Mouse (Mus musculus) small intestine, adult 2 months (tissue): ENCODE measurements around the gene Hecw2. TPM values are rescaled to one million over a fixed set of nuclear protein-coding genes. Genes with fewer than 3 reads are reported as not detected.

Source experiments
- H3K27ac ChIP-seq: fragments of 200-500 bp; 2 replicates; pipeline ENCODE4 v1.5.1; 2012; ENCODE audit warnings: low read depth, low read length, control low read depth, inconsistent platforms; ENCODE audit not compliant: insufficient read depth
- H3K27me3 ChIP-seq: fragments of 200-500 bp; 2 replicates; pipeline ENCODE4 v1.6.1; 2012; ENCODE audit warnings: mild to moderate bottlenecking, moderate library complexity, low read length, inconsistent platforms; ENCODE audit not compliant: control insufficient read depth, insufficient read depth
- H3K36me3 ChIP-seq: fragments of 200-500 bp; 2 replicates; pipeline ENCODE4 v1.6.1; 2012; ENCODE audit warnings: mild to moderate bottlenecking, low read length, control low read depth, inconsistent platforms; ENCODE audit not compliant: control insufficient read depth, insufficient read depth
- H3K4me1 ChIP-seq: fragments of 200-500 bp; 2 replicates; pipeline ENCODE4 v1.6.1; 2012; ENCODE audit warnings: low read length, inconsistent platforms, mixed read lengths; ENCODE audit not compliant: control insufficient read depth, insufficient read depth, insufficient read length
- H3K4me3 ChIP-seq: fragments of 200-500 bp; 2 replicates; pipeline ENCODE4 v1.5.1; 2012; ENCODE audit warnings: low read depth, mild to moderate bottlenecking, control low read depth, inconsistent platforms, low read length, moderate library complexity
- CTCF ChIP-seq: fragments of 200-500 bp; IDR thresholded peaks from 2 replicates; pipeline ENCODE4 v1.5.1; 2012; ENCODE audit warnings: low read depth, mild to moderate bottlenecking, control low read depth, inconsistent platforms, low read length, moderate library complexity, mixed read lengths; ENCODE audit not compliant: insufficient replicate concordance, insufficient read length; ENCODE audit errors: extremely low read depth
- POLR2A ChIP-seq: fragments of 200-500 bp; IDR thresholded peaks from 2 replicates; pipeline ENCODE4 v1.6.1; 2012; ENCODE audit warnings: low read depth, mild to moderate bottlenecking, control low read depth, inconsistent platforms, low read length, moderate library complexity
- WGBS: fragments of 180-500 bp; shearing (Covaris S2); methylation state at CpG from one replicate; pipeline ENCODE4 v1.1.7; 2018; 5-methylcytosine and 5-hydroxymethylcytosine counted together
- polyA plus RNA-seq: library from polyadenylated mRNA; depleted of rRNA; stranded (reverse); fragments of >200 nt; gene quantifications from 2 replicates; pipeline ENCODE4 v1.2.3, GENCODE M21; 2012

Hecw2 gene
- polyA plus RNA-seq, 1 experiment: 0.25 TPM

- no peak overlapping the region for H3K4me3 ChIP-seq
- TF ChIP-seq POLR2A: no peak
- no peak for TF ChIP-seq CTCF
- no peaks in the 10 kb centered on the region for H3K36me3 ChIP-seq
- H3K27ac ChIP-seq: no peak overlapping the region
- 69% methylated on average over 4 of the region's 4 CpGs for WGBS
- H3K4me1 ChIP-seq: no peaks in the 10 kb centered on the region
- no peaks in the 10 kb centered on the region for H3K27me3 ChIP-seq
Observed at GRCm38 (mm10) chr1:54133802-54134436, 61.0 kb downstream of the Hecw2 start.

- Histone ChIP-seq H3K4me1 (no peaks in the 10 kb centered on the region), H3K4me3 (no peak overlapping the region), H3K27ac (no peak overlapping the region), H3K27me3 (no peaks in the 10 kb centered on the region), H3K36me3 (no peaks in the 10 kb centered on the region)
- TF ChIP-seq CTCF (no peak), POLR2A (no peak)
- WGBS: 67% methylated on average over 5 of the region's 5 CpGs
Observed at GRCm38 (mm10) chr1:54128714-54129431, 66.1 kb downstream of the Hecw2 start.

GRCm38 (mm10) chr1:54126991-54127742, 67.8 kb downstream of the Hecw2 start:
- WGBS: 78% methylated on average over 10 of the region's 10 CpGs
- Histone ChIP-seq H3K36me3 (no peaks in the 10 kb centered on the region), H3K27me3 (no peaks in the 10 kb centered on the region), H3K27ac (no peak overlapping the region), H3K4me1 (no peaks in the 10 kb centered on the region), H3K4me3 (no peak overlapping the region)
- TF ChIP-seq POLR2A (no peak), CTCF (no peak)

- WGBS: 88% methylated on average over 2 of the region's 2 CpGs
- Histone ChIP-seq H3K27me3 (no peaks in the 10 kb centered on the region), H3K4me1 (no peaks in the 10 kb centered on the region), H3K27ac (no peak overlapping the region), H3K36me3 (no peaks in the 10 kb centered on the region), H3K4me3 (no peak overlapping the region)
- TF ChIP-seq POLR2A (no peak), CTCF (no peak)
Observed at GRCm38 (mm10) chr1:54122551-54122950, 72.4 kb downstream of the Hecw2 start.

GRCm38 (mm10) chr1:54121071-54121730, 73.8 kb downstream of the Hecw2 start:
- WGBS: 91% methylated on average over 5 of the region's 5 CpGs
- Histone ChIP-seq H3K4me1 (no peaks in the 10 kb centered on the region), H3K27ac (no peak overlapping the region), H3K27me3 (no peaks in the 10 kb centered on the region), H3K36me3 (no peaks in the 10 kb centered on the region), H3K4me3 (no peak overlapping the region)
- TF ChIP-seq CTCF (no peak), POLR2A (no peak)

- 67% methylated on average over 9 of the region's 9 CpGs for WGBS
- H3K27ac ChIP-seq: no peak overlapping the region
- no peak overlapping the region for H3K4me3 ChIP-seq
- H3K27me3 ChIP-seq: no peaks in the 10 kb centered on the region
- no peaks in the 10 kb centered on the region for H3K36me3 ChIP-seq
- H3K4me1 ChIP-seq: no peaks in the 10 kb centered on the region
- no peak for TF ChIP-seq CTCF
- no peak for TF ChIP-seq POLR2A
Observed at GRCm38 (mm10) chr1:54119638-54120320, 75.2 kb downstream of the Hecw2 start.

GRCm38 (mm10) chr1:54118342-54118973, 76.5 kb downstream of the Hecw2 start:
- H3K4me1 ChIP-seq: no peaks in the 10 kb centered on the region
- 78% methylated on average over 8 of the region's 8 CpGs for WGBS
- TF ChIP-seq POLR2A (no peak), CTCF (no peak)
- H3K27me3 ChIP-seq: no peaks in the 10 kb centered on the region
- H3K27ac ChIP-seq: no peak overlapping the region
- H3K36me3 ChIP-seq: no peaks in the 10 kb centered on the region
- H3K4me3 ChIP-seq: no peak overlapping the region
